Mouse (Mus musculus) skeletal muscle tissue, postnatal 0 days (tissue): ENCODE measurements around the gene Rsbn1. TPM values are rescaled to one million over a fixed set of nuclear protein-coding genes. Genes with fewer than 3 reads are reported as not detected.

Experiments used
- polyA plus RNA-seq: library from polyadenylated mRNA; unstranded; fragments of >200 nt; fragmentation: Nextera tagmentation; extraction: Ambion mirVana; gene quantifications from 2 replicates; pipeline ENCODE4 v1.2.1, GENCODE M21; 2015

The Rsbn1 gene
- 5.4 and 5.7 TPM in 2 replicates for polyA plus RNA-seq

GRCm38 (mm10) chr3:103914010-103914669, at the start of gene Rsbn1:
Rsbn1 (plus strand) TSS chr3:103914120.

GRCm38 (mm10) chr3:103967861-103968691, 54.2 kb downstream of the Rsbn1 start, which contains the start of gene Phtf1:
Phtf1 (plus strand) TSS chr3:103968110.

Other genes starting within 250 kb of the Rsbn1 start
- 21.7 and 23.5 TPM in 2 replicates for gene Olfml3, start 176.1 kb upstream of the Rsbn1 start, polyA plus RNA-seq
- gene Gm10964, start 174.8 kb upstream of the Rsbn1 start, polyA plus RNA-seq: not detected in 2 replicates
- gene Hipk1, start 122.6 kb upstream of the Rsbn1 start, polyA plus RNA-seq: 5.0 and 5.8 TPM in 2 replicates
- 8.2 and 11.0 TPM in 2 replicates for gene Dclre1b, start 104.7 kb upstream of the Rsbn1 start, polyA plus RNA-seq
- 19.5 and 20.2 TPM in 2 replicates for gene Ap4b1, start 104.6 kb upstream of the Rsbn1 start, polyA plus RNA-seq
- gene Gm43064, start 104.5 kb upstream of the Rsbn1 start, polyA plus RNA-seq: 0.17 TPM in 1 of 2 replicates, not detected in the other
- gene Bcl2l15, start 81.5 kb upstream of the Rsbn1 start, polyA plus RNA-seq: 0.14 and 0.17 TPM in 2 replicates
- 0.32 and 0.62 TPM in 2 replicates for gene Ptpn22, start 54.3 kb upstream of the Rsbn1 start, polyA plus RNA-seq
- gene Phtf1, start 54.0 kb downstream of the Rsbn1 start, polyA plus RNA-seq: 7.5 and 8.5 TPM in 2 replicates